Mouse (Mus musculus): ENCODE measurements around the gene Med24.

DNA sequence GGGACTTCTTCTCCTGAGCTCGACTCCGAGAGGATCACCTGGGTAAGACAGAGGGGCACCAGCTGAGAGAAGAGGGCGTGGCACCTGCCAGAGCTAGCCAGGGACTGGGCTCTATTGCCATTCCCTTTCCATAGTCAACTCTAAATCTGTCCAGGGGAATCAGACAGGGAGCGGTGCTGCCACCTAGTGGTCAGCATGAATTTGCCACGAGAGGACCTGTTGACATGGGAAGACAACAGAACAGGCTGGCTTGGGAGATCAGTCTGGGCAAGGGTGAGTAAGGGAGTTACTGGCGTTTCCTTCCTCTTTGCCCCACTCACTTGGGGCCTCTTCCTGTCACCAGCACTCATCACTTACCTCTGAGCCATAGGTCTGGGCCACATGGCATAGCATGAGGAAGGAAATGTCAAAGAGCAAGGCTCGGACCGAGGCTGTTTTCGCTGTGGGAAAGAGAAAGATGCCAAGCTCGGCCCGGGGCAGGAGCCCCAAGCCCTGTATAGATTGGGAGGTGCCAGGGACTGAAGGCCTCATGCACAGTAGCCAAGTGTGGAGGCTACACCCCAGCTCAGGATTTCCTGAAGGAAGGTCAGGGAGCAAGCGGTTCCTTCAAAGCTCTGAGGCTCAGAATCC is 18.7 kb downstream of the Med24 start:
- TF ChIP-seq FLI1 (IDR thresholded peaks at IDR 0.05; ENCODE audit: low read length) = no peak
- TF ChIP-seq GATA1 (IDR thresholded peaks at IDR 0.05; ENCODE audit: borderline replicate concordance, low read length) = no peak

Data from megakaryocyte, embryonic 14.5 days (primary cell).